Mouse (Mus musculus) monocyte, adult 5-6 weeks (primary cell): ENCODE measurements around the gene Gtf2ird1. TPM values are rescaled to one million over a fixed set of nuclear protein-coding genes. Genes with fewer than 3 reads are reported as not detected.

ENCODE experiments used
- ATAC-seq: fragments of 153-309, 156-312 bp; replicated peaks from 2 replicates; pipeline ENCODE4 v1.8.0; 2017; ENCODE audit warnings: mild to moderate bottlenecking; ENCODE audit not compliant: low TSS enrichment, insufficient number of reproducible peaks, severe bottlenecking, poor library complexity, low FRiP score
- total RNA-seq: library from RNA; stranded (forward); fragments of 200-1000, 200-491, 200-594 nt; gene quantifications from 3 replicates; pipeline ENCODE4 v1.2.3, GENCODE M21; 2017

Gene Gtf2ird1
- 2.0 to 2.8 TPM (median 2.4 TPM) in 3 replicates for total RNA-seq

DNA sequence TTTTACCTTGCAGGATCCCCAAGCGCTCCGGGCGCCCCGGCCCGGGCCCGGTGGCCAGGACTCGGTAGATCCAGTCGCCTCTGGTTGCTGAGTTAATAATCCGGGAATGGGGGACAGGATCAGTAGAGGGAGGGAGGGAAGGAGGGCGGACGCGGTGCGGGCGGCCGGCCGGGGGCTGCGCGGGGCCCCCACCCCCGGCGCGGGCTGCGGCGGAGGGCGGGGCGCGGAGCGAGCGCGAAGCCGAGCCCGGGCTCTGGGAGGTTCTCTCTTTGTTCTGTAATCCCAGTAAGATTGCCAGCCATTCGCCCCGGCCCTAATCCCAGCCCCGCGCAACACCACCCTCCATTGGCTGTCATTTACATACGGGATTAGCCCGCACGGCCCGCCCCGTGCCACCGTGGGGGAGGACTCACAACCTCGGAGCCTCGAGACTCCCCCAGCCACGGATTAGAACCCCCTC, at the start of gene Gtf2ird1:
Gtf2ird1 (minus strand) TSS at position 214 of the 460 bp plus-strand sequence.
- no peak for ATAC-seq

DNA sequence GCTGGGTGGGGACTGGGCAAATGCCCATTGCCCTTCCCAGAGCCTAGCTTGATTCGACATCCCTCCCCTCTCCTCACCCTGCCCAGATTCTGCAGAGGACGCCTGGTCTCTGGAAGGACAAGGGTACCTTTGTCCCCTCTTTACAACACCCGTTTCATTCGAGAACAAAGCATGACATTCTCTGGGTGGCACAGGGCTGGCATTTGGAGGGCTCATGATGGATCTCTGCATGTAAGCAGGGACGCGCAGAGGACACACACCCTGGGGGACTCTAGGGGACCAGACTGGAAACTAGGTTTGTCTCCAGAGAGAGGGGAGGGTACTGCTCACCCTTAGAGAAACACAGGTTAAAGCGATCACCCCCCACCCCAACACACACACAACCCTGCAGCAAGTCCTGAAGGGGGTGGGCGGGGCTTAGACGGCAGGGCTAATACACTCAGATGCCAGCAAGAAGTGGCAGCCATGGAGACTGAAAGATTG, 49.3 kb upstream of the Gtf2ird1 start:
- ATAC-seq, result no peak

DNA sequence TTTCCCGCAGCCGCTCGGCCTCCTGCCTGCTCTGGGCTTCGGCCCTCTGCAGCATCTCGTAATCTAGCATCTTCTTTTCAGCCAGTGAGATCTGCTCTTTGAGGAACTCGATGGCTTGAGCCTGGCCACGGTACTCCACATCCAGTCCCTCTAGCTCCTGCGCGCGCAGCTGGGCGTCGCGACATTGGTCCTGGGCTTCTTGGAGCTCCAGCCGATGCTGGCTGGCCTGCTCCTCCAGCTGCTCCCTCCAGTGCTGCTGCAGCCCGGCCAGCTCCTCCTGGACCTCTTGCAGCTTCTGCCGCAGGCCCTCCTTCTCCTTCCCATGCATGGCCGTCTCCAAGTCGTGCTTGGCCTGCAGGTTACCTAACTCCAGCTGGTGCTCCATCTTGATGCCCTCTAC, 46.1 kb upstream of the Gtf2ird1 start:
- no peak for ATAC-seq

DNA sequence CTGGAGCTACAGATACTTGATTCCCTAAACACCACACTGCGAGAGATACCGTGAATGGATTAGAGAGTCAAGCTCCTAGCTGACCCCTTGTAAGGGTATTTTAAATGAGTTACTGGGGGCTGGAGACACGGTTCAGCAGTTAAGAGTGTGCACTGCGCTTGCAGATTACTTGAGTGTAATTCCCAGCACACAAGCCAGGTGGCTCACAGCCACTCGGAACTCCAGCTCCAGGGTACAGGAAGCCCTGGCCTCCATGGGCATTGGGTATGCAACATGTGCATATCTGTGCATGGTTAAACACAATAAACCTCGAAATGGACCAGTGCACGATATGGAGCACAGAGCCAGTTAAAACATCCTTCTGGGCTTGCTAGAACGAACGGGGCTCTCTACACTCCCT, 44.9 kb upstream of the Gtf2ird1 start:
- no peak for ATAC-seq

DNA sequence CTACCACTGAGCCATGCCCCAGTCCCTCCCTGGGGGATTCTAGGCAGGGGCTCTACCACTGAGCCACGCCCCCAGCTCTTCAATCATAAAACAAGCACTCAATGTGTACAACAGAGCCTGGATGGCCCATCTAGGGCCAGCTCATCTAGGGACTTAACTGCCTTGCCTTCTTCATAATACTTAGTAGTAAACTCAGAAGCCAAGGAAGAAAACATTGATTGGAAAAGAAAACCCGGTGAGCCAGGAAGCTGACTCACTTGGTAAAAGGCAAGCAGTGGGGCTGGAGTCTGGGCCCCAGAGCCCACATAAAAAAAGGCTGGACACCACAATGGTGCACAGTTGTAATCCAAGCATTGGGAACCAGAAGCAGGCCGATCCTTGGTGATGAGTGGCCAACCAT, 44.2 kb upstream of the Gtf2ird1 start:
- ATAC-seq, result no peak

DNA sequence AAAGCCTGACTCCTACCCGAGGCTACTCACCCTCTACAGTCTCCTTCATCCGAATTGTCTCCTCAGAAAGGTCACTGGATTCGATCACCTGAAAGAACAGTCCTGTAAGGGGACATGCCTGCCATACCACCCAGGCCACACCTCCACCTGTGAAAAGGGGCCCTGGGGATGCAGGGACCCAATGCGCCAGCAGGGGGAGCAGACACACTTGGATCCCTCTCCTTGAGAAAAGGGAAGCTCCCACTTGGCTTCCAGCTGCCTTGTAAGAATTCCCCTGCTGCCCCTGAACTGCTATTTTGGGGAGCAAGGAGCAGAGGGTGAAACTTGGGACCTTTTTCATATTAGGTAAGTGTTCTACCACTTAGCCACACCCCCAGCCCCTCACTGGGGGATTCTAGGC, 43.5 kb upstream of the Gtf2ird1 start:
- 0 out of 2 replicates have a peak, but pooled peaks have one; percentile 42 for ATAC-seq

DNA sequence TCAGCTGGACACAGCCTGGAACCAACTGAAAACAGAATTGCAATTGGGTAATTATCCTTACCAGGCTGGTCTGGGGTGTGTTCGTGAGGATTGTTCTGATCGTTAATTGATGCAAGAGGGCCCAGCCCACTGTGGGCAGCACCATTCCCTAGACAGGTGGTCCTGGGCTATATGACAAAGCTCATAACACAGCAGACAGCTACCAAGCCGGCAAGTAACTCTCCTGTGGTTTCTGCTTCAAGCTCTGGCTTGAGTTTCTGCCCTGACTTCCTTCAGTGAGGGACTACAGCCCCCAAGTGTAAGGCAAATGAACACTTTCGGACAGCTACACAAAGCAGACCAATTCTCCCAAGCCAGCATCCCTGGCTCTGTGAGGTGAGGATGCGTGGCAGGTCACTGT, 40.5 kb upstream of the Gtf2ird1 start:
- ATAC-seq, result no peak

DNA sequence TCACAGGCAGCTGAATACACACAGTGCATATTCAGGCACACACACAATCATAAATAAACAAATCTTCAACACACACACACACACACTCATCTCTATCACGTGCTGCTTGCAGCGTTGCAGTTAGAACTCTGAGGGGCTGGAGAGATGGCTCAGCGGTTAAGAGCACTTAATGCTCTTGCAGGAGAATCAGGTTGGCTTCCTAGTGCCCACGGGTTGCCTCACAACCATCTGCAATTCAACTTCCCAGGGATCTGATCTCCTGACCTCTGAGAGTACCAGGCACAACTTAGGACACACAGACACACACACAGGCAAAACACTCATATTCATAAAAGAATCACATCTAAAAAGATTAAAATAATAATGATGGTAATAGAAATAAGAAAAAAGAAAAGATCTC, 39.3 kb upstream of the Gtf2ird1 start:
- ATAC-seq, result no peak

DNA sequence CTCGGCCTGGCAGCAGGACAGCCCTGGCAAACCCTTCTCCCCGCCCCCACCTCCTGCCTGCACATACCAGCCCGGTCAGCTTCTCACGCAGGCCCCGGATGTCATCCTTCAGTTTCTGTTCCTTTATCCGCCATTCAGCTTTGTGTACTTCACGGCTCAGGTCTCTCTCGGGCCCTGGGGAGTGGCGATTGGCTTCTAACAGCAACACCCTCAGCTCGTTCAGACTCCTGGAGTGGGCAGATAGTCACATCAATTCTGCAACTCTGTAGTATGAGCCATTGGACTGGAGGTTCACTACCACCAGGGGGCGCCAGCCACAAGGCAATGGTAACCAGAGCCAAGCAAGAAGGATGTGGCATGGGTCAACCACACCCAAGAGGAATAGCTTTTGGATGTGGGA, 37.6 kb upstream of the Gtf2ird1 start:
- peak; percentile 67 for ATAC-seq

DNA sequence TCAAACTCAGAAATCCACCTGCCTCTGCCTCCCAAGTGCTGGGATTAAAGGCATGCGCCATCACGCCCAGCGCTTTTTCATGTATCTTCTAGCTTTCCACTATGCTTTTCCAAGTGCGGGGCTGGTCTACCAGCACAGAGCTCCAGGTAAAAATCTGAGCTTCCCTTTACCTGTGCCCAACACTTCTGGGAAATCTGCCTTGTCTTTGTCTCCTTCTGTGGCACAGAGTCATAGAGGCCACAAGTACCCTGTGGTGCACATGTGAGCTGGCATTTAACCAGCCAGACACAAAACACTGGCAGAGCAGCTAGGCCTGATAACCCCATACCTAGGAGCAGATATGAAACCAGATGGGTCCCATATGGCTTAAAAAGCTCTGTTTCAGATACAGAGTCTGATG, 36.4 kb upstream of the Gtf2ird1 start:
- no peak for ATAC-seq

DNA sequence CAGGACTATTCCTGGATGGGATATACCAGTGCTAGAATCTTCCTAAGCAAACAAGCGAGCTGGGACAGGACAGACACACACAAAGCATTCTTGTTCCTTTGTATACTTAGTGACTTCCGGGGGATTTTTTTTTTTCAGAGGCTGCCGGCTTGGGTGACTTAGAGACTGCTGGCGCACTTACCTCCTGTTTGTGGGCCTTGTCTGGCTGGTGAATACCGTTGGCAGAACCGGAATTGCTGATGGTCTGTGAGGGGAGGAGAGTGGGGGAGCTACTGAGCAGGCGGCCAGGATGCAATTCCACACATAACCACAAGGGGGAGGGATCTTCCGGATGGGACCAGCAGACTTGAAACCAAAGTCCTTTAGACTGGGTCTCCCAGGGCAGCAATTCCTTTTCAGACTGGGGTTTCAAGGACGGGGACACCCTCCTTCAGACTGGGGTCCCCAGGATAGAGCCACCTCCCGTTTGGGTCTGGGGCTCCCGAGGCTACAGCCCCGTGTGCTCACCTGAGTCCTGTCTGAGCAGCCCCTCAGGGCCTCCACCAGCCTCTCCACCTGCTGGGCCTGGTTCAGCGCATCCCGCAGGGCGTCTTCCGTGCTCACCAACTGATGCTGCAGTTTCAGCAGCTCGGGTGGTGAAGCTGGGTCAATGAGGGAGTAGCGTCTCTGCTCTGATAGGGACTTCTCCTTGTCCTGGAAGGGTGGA, 35.3 kb upstream of the Gtf2ird1 start:
- ATAC-seq, result peak; percentile 60; the same call in 1 of the 2 replicates

DNA sequence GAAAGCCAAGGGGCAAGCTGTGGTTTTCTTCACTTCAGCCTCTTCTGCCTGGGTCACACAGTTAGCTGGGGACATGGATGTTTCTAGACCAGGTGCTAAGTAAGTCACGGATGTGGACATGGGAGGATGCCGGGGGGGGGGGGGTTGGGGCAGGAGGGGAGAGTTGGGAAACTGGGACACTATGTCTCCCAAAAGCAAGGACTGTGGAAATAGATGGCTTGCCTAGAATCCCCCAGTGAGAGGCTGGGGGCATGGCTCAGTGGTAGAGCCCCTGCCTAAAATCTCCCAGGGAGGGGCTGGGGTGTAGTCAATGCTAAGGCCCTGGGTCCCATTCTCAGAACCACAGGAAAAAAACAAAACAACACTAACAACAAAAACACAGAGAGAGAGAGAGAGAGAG, 34.7 kb upstream of the Gtf2ird1 start:
- ATAC-seq, result no peak

DNA sequence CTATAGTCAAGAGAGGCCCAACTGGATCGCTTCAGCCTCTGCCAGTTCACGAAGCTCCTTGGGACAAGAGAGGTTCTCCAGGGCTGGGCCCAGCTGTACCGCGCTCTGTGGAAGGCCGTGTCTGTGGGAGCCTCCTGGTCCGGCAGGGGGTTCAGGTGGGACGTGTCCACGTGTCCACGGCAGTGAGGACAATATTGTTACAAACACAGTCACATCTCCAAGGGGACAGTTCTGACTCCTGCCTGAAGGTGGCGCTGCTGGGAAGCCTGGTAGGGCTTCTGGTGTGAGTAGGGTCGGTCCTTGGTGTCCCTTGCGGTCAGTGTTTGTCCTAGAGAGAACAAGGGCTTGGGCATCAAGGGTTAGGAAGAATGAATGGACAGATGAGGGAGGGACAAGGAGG, 33.9 kb upstream of the Gtf2ird1 start:
- ATAC-seq, result no peak

DNA sequence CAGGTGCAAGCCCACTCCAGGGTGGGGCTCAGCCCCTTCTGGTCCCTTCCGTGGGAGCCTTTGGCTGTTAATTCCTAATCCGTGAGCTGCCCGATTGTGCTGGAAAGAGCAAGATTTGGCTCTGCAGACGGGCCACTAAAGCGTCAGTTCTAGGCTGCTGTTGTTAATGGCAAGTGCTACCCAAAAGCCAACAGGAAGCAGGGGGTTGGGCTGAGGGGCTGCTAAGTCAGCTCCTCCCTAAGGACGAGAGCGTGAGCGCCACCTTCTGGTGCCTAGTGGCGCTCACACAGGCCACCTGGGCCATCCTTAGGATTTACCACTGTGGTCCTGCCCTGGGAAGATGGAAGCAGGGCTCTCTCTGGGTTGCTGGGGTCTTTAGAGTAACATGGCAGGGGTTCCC, 33.1 kb upstream of the Gtf2ird1 start:
- no peak for ATAC-seq

DNA sequence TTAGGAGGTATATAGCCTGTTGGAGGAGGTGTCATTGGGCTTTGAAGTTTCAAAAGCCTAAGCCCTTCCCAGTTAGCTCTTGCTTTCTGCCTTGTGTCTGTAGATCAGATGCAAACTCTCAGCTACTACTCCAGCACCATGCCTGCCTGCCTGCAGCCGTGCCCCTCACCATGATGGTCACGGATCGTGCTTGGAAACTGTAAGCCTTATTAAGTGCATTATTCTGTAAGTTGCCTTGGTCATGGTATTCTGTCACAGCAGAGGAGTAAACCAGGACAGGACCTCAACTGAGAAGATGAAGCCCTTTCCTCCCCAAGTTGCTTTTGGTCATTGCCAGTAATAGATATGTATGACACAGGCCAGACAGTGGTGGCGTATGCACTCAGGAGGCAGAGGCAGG, 32.1 kb upstream of the Gtf2ird1 start:
- ATAC-seq, result no peak

DNA sequence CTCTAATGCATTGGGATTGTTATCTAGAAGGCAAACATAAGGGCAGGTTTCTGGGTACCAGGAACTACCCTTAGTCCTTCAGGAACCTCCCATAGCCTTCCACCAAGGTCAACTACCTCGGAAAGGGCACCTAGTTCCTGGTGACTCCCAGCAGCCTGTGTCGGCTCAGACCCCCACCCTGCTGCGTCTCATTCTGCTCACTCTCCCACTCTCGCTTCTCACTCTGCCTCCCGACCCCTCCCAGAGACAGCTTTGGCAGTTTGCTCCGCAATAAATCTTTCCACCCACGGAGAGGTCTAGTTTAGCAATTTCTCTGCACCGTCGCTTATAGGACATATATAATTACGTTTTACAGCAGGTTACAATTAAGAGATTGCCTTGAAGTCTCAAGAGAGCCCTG, 31.5 kb upstream of the Gtf2ird1 start:
- no peak for ATAC-seq

DNA sequence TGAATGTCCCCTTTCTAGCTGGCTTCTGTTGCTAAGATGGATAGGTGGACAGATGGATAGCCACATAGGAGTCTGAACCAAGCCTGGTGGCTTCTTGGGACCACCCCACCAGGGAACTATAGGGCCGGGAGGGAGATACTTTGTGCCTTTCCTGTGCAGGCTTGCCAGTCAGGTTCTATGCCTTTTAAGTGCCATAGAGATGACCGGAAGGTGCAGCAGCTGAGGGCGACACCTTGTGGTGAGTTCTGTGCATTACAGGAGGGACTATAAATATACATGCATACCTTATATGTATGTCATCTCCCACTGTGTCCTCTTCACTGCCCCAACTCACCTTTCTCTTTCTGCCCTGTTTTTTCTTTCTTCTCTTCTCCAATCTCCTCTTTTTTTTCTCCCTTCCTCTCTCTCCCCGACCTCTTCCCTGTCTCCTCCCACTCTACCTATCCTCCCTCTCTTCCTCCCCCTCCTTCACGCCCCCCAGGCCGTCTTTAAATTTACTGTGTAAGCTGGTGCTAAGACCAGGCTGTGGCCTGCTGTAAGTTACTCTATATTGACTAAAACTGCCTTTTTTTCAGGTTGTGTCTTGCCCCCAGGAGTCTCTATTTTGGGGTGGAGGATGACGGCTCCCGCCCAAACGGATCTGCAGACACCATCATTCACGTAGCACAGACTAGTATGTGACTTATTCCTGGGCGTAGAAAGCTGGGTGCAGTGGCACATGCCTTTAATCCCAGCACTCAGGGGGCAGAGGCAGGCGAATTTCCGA, 29.6 kb upstream of the Gtf2ird1 start:
- ATAC-seq, result peak; percentile 77

DNA sequence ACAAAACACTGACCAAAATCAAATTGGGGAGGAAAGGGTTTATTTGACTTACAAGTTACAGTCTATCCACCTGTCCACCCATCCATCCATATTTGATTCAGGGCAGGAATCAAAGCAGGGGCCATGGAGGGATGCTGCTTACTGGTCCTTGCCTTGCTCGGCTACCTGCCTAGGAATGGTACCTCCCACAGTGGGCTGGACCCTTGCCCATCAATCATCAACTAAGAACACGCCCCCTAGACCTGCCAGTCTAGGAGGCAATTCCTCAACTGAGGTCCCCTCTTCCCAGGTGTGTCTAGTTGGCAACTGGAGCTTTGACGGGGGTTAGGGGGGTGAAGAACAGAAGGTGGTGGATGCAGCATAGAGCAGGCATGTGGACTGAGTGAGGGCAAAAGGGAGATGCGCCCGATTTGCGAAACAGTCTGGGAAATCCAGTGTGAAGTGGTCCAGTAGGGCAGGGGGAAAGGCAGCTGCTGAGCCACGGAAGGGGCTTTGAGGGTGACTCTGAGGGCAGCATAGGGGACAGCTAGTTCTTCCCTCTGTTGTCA, 28.7 kb upstream of the Gtf2ird1 start:
- ATAC-seq, result no peak

DNA sequence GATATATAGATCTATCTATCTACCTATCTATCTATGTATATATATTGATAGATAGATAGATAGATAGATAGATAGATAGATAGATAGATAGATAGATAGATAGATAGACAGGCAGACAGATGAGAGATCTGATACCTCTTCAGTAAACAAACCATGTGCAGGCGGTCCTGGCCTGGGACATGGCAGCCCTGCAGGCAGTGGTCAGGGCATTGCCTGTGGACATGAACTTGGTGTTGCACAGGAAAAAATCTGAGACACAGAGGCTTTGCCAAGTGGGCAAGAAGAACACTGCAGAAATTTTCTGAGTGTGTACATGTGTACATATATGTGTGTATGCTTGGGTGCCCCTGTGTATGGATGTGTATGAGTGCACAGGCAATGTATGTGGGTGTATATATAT, 26.8 kb upstream of the Gtf2ird1 start:
- ATAC-seq, result no peak

DNA sequence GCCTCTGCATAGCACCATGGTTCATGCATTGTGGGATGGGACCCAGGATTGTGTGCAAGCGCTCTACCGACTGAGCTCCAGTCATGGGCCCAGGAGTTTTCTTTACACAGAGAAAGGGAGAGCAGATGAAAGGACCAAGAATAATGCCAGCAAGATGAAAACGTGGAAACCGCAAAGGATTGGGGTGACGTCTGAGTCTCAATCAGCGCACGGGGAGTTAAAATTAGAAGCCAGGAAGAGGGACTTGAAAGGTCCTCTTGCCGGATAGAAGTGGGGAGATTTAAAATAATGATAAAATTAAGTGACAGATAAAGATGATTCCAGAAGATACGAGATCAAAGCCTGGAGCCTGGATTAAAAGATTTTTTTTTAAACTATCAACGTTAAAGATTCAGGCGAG, 25.8 kb upstream of the Gtf2ird1 start:
- no peak for ATAC-seq
